Mouse (Mus musculus) CH12.LX (cell line): ENCODE results near the gene Slc12a7. TPM values are rescaled to one million over a fixed set of nuclear protein-coding genes. Genes with fewer than 3 reads are reported as not detected.

Source experiments
- DNase-seq: peaks from one replicate; pipeline ENCODE4 v3.0.0-alpha.2; 2013; ENCODE audit errors: extremely low read depth
- H3K27ac ChIP-seq: 2 replicates; pipeline ENCODE4 v1.5.1; 2012; ENCODE audit warnings: low read depth, mild to moderate bottlenecking, control low read depth, moderate library complexity; ENCODE audit not compliant: insufficient read depth
- H3K27me3 ChIP-seq: replicated peaks from 2 replicates; pipeline ENCODE3; 2012; ENCODE audit warnings: inconsistent platforms
- H3K36me3 ChIP-seq, 2 experiments: replicated peaks in 1 of 2; 2 replicates each; pipeline versions ENCODE3 to v1.6.1; 2012; ENCODE audit warnings: inconsistent platforms in 1 of 2, low read length in 1 of 2, mild to moderate bottlenecking in 1 of 2, mixed read lengths in 1 of 2, moderate library complexity in 1 of 2; ENCODE audit not compliant: control insufficient read depth in 1 of 2, insufficient read depth in 1 of 2
- H3K4me1 ChIP-seq, 2 experiments: 2 replicates each; pipeline ENCODE4 v1.6.1; 2012; ENCODE audit warnings: inconsistent platforms in 1 of 2, moderate library complexity in 1 of 2; ENCODE audit not compliant: insufficient read depth in 2 of 2, control insufficient read depth in 1 of 2
- H3K4me2 ChIP-seq: 2 replicates; pipeline ENCODE4 v1.6.1; 2012; ENCODE audit warnings: low read depth, mild to moderate bottlenecking, control low read depth; ENCODE audit not compliant: poor library complexity, insufficient read depth, severe bottlenecking
- H3K4me3 ChIP-seq, 3 experiments: fragments of 150-350 bp in 1 of 3; sonication (generic) in 1 of 3; replicated peaks in 1 of 3; 2 replicates each; pipeline versions ENCODE3 to v1.5.1; 2011 to 2012; ENCODE audit warnings: low read depth in 2 of 3, low read length in 2 of 3, mild to moderate bottlenecking in 2 of 3, moderate library complexity in 2 of 3, control low read depth in 1 of 3, improper control_type of control experiment in 1 of 3, inconsistent platforms in 1 of 3, mixed read lengths in 1 of 3; ENCODE audit not compliant: poor library complexity in 1 of 3
- H3K79me2 ChIP-seq: replicated peaks from 2 replicates; pipeline ENCODE4 v1.6.1; 2012; ENCODE audit warnings: mild to moderate bottlenecking, moderate library complexity; ENCODE audit not compliant: control insufficient read depth, poor library complexity, insufficient read depth, severe bottlenecking; ENCODE audit errors: extremely low read depth
- H3K9ac ChIP-seq: 2 replicates; pipeline ENCODE4 v1.6.1; 2012; ENCODE audit warnings: low read depth, mild to moderate bottlenecking, control low read depth, moderate library complexity; ENCODE audit not compliant: insufficient read depth
- H3K9me3 ChIP-seq: replicated peaks from 2 replicates; pipeline ENCODE3; 2012; ENCODE audit warnings: low read length, inconsistent platforms, mixed read lengths
- CHD1 ChIP-seq: IDR thresholded peaks from 2 replicates; pipeline ENCODE4 v1.6.1; 2012; ENCODE audit warnings: low read depth, low read length, improper control_type of control experiment, inconsistent platforms
- CHD2 ChIP-seq: IDR thresholded peaks from 2 replicates; pipeline ENCODE4 v1.6.1; 2011; ENCODE audit warnings: low read length, improper control_type of control experiment
- CTCF ChIP-seq, 2 experiments: IDR thresholded peaks in 1 of 2; conservative IDR thresholded peaks in 1 of 2; 2 replicates each; pipeline ENCODE4 v1.5.1; 2011 to 2012; ENCODE audit warnings: low read depth in 2 of 2, low read length in 2 of 2, improper control_type of control experiment in 1 of 2, inconsistent platforms in 1 of 2, mild to moderate bottlenecking in 1 of 2, moderate library complexity in 1 of 2
- ELF1 ChIP-seq: IDR thresholded peaks from 2 replicates; pipeline ENCODE4 v1.6.1; 2014; ENCODE audit warnings: low read depth, mild to moderate bottlenecking, inconsistent platforms, low read length, improper control_type of control experiment
- ETS1 ChIP-seq: conservative IDR thresholded peaks from 2 replicates; pipeline ENCODE4 v1.6.1; 2012; ENCODE audit warnings: low read depth, mild to moderate bottlenecking, inconsistent platforms, low read length, improper control_type of control experiment, moderate library complexity
- GABPA ChIP-seq: IDR thresholded peaks from 2 replicates; pipeline ENCODE4 v1.6.1; 2012; ENCODE audit warnings: low read depth, low read length, improper control_type of control experiment, inconsistent platforms; ENCODE audit not compliant: insufficient replicate concordance
- IRF4 ChIP-seq: IDR thresholded peaks from 2 replicates; pipeline ENCODE4 v1.6.1; 2014; ENCODE audit warnings: low read depth, mild to moderate bottlenecking, inconsistent platforms, low read length, improper control_type of control experiment
- MAFK ChIP-seq: IDR thresholded peaks from 2 replicates; pipeline ENCODE4 v1.6.1; 2011; ENCODE audit warnings: low read length, improper control_type of control experiment; ENCODE audit not compliant: insufficient replicate concordance
- MXI1 ChIP-seq: IDR thresholded peaks from 2 replicates; pipeline ENCODE4 v1.6.1; 2011; ENCODE audit warnings: mild to moderate bottlenecking, low read depth, low read length, improper control_type of control experiment
- NELFE ChIP-seq: IDR thresholded peaks from 2 replicates; pipeline ENCODE4 v1.6.1; 2011; ENCODE audit warnings: low read depth, low read length, improper control_type of control experiment
- NRF1 ChIP-seq: IDR thresholded peaks from 2 replicates; pipeline ENCODE4 v1.6.1; 2014; ENCODE audit warnings: low read depth, mild to moderate bottlenecking, inconsistent platforms, low read length, improper control_type of control experiment, moderate library complexity
- POLR2A ChIP-seq: IDR thresholded peaks from 2 replicates; pipeline ENCODE4 v1.6.1; 2011; ENCODE audit warnings: low read depth, mild to moderate bottlenecking, improper control_type of control experiment, low read length
- RAD21 ChIP-seq: IDR thresholded peaks from 2 replicates; pipeline ENCODE4 v1.6.1; 2011; ENCODE audit warnings: low read depth, mild to moderate bottlenecking, low read length, improper control_type of control experiment, moderate library complexity
- RCOR1 ChIP-seq: conservative IDR thresholded peaks from 2 replicates; pipeline ENCODE4 v1.6.1; 2012; ENCODE audit warnings: low read depth, mild to moderate bottlenecking, inconsistent platforms, low read length, improper control_type of control experiment
- TBP ChIP-seq: conservative IDR thresholded peaks from 2 replicates; pipeline ENCODE4 v1.6.1; 2011; ENCODE audit warnings: low read depth, low read length, improper control_type of control experiment
- UBTF ChIP-seq: IDR thresholded peaks from 2 replicates; pipeline ENCODE4 v1.6.1; 2012; ENCODE audit warnings: low read depth, mild to moderate bottlenecking, inconsistent platforms, low read length, improper control_type of control experiment, moderate library complexity
- USF2 ChIP-seq: conservative IDR thresholded peaks from 2 replicates; pipeline ENCODE4 v1.6.1; 2011; ENCODE audit warnings: low read depth, low read length, improper control_type of control experiment
- ZC3H11A ChIP-seq: IDR thresholded peaks from 2 replicates; pipeline ENCODE4 v1.6.1; 2012; ENCODE audit warnings: low read depth, mild to moderate bottlenecking, inconsistent platforms, low read length, improper control_type of control experiment
- ZKSCAN1 ChIP-seq: IDR thresholded peaks from 2 replicates; pipeline ENCODE4 v1.6.1; 2012; ENCODE audit warnings: low read depth, inconsistent platforms, low read length, improper control_type of control experiment, borderline replicate concordance
- dilution Hi-C: fragments of 300-500 bp; cut with MboI; formaldehyde crosslinking; loops from 2 replicates; pipeline ENCODE4 v1.14.3; 2020; ENCODE audit warnings: low sequenced_read_pairs; ENCODE audit not compliant: extremely low pct_unique_long_range_greater_than_20kb, extremely low pct_ligation_motif_present
- in situ Hi-C: fragments of 300-500 bp; cut with MboI; formaldehyde crosslinking; loops from 3 replicates; pipeline ENCODE4 v1.14.3; 2019; ENCODE audit warnings: low sequenced_read_pairs, low pct_ligation_motif_present, low pct_unique_long_range_greater_than_20kb, mixed read lengths
- polyA plus RNA-seq: library from polyadenylated mRNA; unstranded; fragments of >175 nt; gene quantifications from 2 replicates; pipeline ENCODE4 v1.2.1, GENCODE M21; 2012; ENCODE audit warnings: low read depth; ENCODE audit not compliant: insufficient read length
- total RNA-seq, 2 experiments: library from RNA; depleted of rRNA; stranded (reverse); fragments of 300-350 nt in 1 of 2; fragments of >200 nt in 1 of 2; gene quantifications; 2 replicates each; pipeline ENCODE4 v1.2.3; 2012 to 2014

Slc12a7 gene
- total and polyA plus RNA-seq, 3 experiments, result 1.0 to 5.8 (median 2.5) TPM

GRCm38 (mm10) chr13:73693333-73693732, 39.6 kb upstream of the Slc12a7 start:
- Histone ChIP-seq H3K9ac (no peak overlapping the region), H3K27ac (no peak overlapping the region), H3K36me3 (no peaks in the 10 kb centered on the region), H3K9me3 (no peaks in the 10 kb centered on the region), H3K4me1 (peaks cover 2 to 14% of the 10 kb centered on the region in 2 experiments), H3K27me3 (peaks cover 25% of the 10 kb centered on the region), H3K4me2 (no peak overlapping the region), H3K4me3 (no peak overlapping the region), H3K79me2 (no peaks in the 10 kb centered on the region)
- dilution Hi-C loops, result no loop called here
- in situ Hi-C loops, result loop anchor here (5.0 kb wide), 1 partner anchor 46 kb away; no protein-coding TSS in a partner anchor
- DNase-seq, result no peak
- TF ChIP-seq ETS1 (no peak), RCOR1 (no peak), GABPA (no peak), ZC3H11A (no peak), POLR2A (no peak), CHD1 (no peak), USF2 (no peak), NELFE (no peak), ELF1 (no peak), MAFK (no peak), CTCF (conservative IDR thresholded peaks at IDR 0.05 in 1 of 2, IDR thresholded peaks at IDR 0.05 in 1 of 2; ENCODE audit: low read depth in 2 of 2, low read length in 2 of 2) (no peak), NRF1 (no peak), ZKSCAN1 (no peak), UBTF (no peak)

GRCm38 (mm10) chr13:73694972-73695371, 37.9 kb upstream of the Slc12a7 start:
- H3K27ac ChIP-seq, result no peak overlapping the region
- H3K4me1 ChIP-seq, result peaks cover 2 to 3% of the 10 kb centered on the region in 2 experiments; a peak in 3 of 4 replicates
- H3K36me3 ChIP-seq, result no peaks in the 10 kb centered on the region
- H3K9ac ChIP-seq, result no peak overlapping the region
- H3K4me3 ChIP-seq, result no peak overlapping the region
- no peaks in the 10 kb centered on the region for H3K9me3 ChIP-seq
- no peak for TF ChIP-seq RCOR1
- H3K79me2 ChIP-seq, result no peaks in the 10 kb centered on the region
- no peak overlapping the region for H3K4me2 ChIP-seq
- H3K27me3 ChIP-seq, result peaks cover 40% of the 10 kb centered on the region
- DNase-seq, result no peak
- dilution Hi-C loops (no loop called here), in situ Hi-C loops (loop anchor here (5.0 kb wide), 1 partner anchor 48 kb away; no protein-coding TSS in a partner anchor)

- Histone ChIP-seq H3K79me2 (no peaks in the 10 kb centered on the region), H3K27ac (no peak overlapping the region), H3K9me3 (no peaks in the 10 kb centered on the region), H3K36me3 (no peaks in the 10 kb centered on the region), H3K4me3 (no peak overlapping the region), H3K27me3 (peaks cover 53% of the 10 kb centered on the region), H3K4me2 (no peak overlapping the region), H3K9ac (no peak overlapping the region), H3K4me1 (peaks cover 2 to 3% of the 10 kb centered on the region in 2 experiments; a peak in 3 of 4 replicates)
- dilution Hi-C loops, result no loop called here
- in situ Hi-C loops, result no loop called here
- no peak for DNase-seq
- TF ChIP-seq RAD21 (no peak), CHD2 (no peak), MXI1 (no peak), NRF1 (no peak), USF2 (no peak), IRF4 (no peak), TBP (no peak)
Measured at GRCm38 (mm10) chr13:73696529-73696928, 36.4 kb upstream of the Slc12a7 start.
